Mouse (Mus musculus) heart, postnatal 14 days (tissue): ENCODE data around the gene Sephs2. TPM values are rescaled to one million over a fixed set of nuclear protein-coding genes. Genes with fewer than 3 reads are reported as not detected.
A peak's percentile ranks its signal among the peaks of the same experiment; 100 is the strongest.
"Not testable (repeated sequence)": the region's sequence is repeated elsewhere in the genome, so short reads cannot be mapped to it uniquely, and the experiment has no call there.

Experiments
- DNase-seq, 2 experiments: peaks; one replicate each; pipeline ENCODE4 v3.0.0; 2021 to 2022
- intact Hi-C: fragments of 180-260 bp; cut with DNase I; formaldehyde crosslinking; loops from one replicate; pipeline ENCODE4 v1.15.1; 2025
- total RNA-seq, 2 experiments: library from RNA; stranded (reverse); gene quantifications; 2 replicates each; pipeline ENCODE4 v1.2.3; 2021

The Sephs2 gene
- total RNA-seq, 2 experiments from 2014 or later = 29.3 to 30.2 TPM

GRCm38 (mm10) chr7:127273118-127273923, 534 bp downstream of the Sephs2 start:
- DNase-seq = peak in 1 of 2 experiments; percentile 61
- intact Hi-C loops = no loop called here

- intact Hi-C loops = no loop called here
- no peak for DNase-seq
Measured at GRCm38 (mm10) chr7:127272566-127272965, 1.3 kb downstream of the Sephs2 start.

- intact Hi-C loops = no loop called here
- DNase-seq = no peak
Measured at GRCm38 (mm10) chr7:127271093-127271492, 2.8 kb downstream of the Sephs2 start.

- DNase-seq = no peak
- intact Hi-C loops = no loop called here
Measured at GRCm38 (mm10) chr7:127270666-127271065, 3.2 kb downstream of the Sephs2 start.

- intact Hi-C loops = no loop called here
- DNase-seq = no peak
Measured at GRCm38 (mm10) chr7:127270256-127270655, 3.6 kb downstream of the Sephs2 start.

GRCm38 (mm10) chr7:127263526-127263925, 10.3 kb downstream of the Sephs2 start:
- DNase-seq = no peak
- intact Hi-C loops = loop anchor here (5.0 kb wide), 1 partner anchor 84 kb away; the partner anchor contains the start of gene Zfp768

GRCm38 (mm10) chr7:127262218-127262961, 11.5 kb downstream of the Sephs2 start:
- no peak for DNase-seq
- intact Hi-C loops = loop anchor here (5.0 kb wide), 1 partner anchor 85 kb away; the partner anchor contains the start of gene Zfp768

GRCm38 (mm10) chr7:127260309-127261111, 13.3 kb downstream of the Sephs2 start, which contains the start of gene Dctpp1:
Gene Dctpp1, minus strand, starts transcription at chr7:127260709.
- DNase-seq = peak; percentile 94 to 95
- intact Hi-C loops = loop anchor here (2.0 to 5.0 kb wide), 2 partner anchors 14 to 87 kb away; partner anchors contain the start of genes Sephs2 and Zfp768

GRCm38 (mm10) chr7:127259186-127259905, 14.5 kb downstream of the Sephs2 start:
- no peak for DNase-seq
- intact Hi-C loops = loop anchor here (2.0 kb wide), 1 partner anchor 47 kb away; no protein-coding TSS in a partner anchor

- intact Hi-C loops = no loop called here
- DNase-seq = no peak
Measured at GRCm38 (mm10) chr7:127256518-127256917, 17.3 kb downstream of the Sephs2 start.

- intact Hi-C loops = no loop called here
- DNase-seq = no peak
Measured at GRCm38 (mm10) chr7:127255965-127256364, 17.9 kb downstream of the Sephs2 start.

GRCm38 (mm10) chr7:127255008-127255407, 18.8 kb downstream of the Sephs2 start:
- no peak for DNase-seq
- intact Hi-C loops = no loop called here

GRCm38 (mm10) chr7:127253821-127254769, 19.8 kb downstream of the Sephs2 start:
- intact Hi-C loops = no loop called here
- peak; percentile 96 to 97 for DNase-seq

GRCm38 (mm10) chr7:127253341-127253740, 20.5 kb downstream of the Sephs2 start:
- no peak for DNase-seq
- intact Hi-C loops = no loop called here

- intact Hi-C loops = no loop called here
- no peak for DNase-seq
Measured at GRCm38 (mm10) chr7:127252414-127252813, 21.4 kb downstream of the Sephs2 start.

GRCm38 (mm10) chr7:127250511-127250910, 23.3 kb downstream of the Sephs2 start:
- DNase-seq, intact Hi-C loops: not testable (repeated sequence)

- intact Hi-C loops = no loop called here
- DNase-seq = no peak
Measured at GRCm38 (mm10) chr7:127244658-127245510, 29.0 kb downstream of the Sephs2 start.
